Mouse (Mus musculus) brain, embryonic 14.5 days (tissue): Measurements from ENCODE around the gene Rps29.

ENCODE experiments used
- CTCF ChIP-seq: fragments of 200-500 bp; IDR thresholded peaks from 2 replicates; pipeline ENCODE4 v1.5.1; 2012; ENCODE audit warnings: inconsistent platforms, mild to moderate bottlenecking, moderate library complexity, borderline replicate concordance; ENCODE audit not compliant: insufficient read depth, insufficient read length; ENCODE audit errors: extremely low read depth
- POLR2A ChIP-seq: fragments of 200-500 bp; IDR thresholded peaks from 2 replicates; pipeline ENCODE4 v1.6.1; 2012; ENCODE audit warnings: mild to moderate bottlenecking, inconsistent platforms, borderline replicate concordance; ENCODE audit not compliant: poor library complexity, insufficient read depth, insufficient read length, severe bottlenecking; ENCODE audit errors: extremely low read depth

GRCm38 (mm10) chr12:69131981-69132380 is 27.0 kb downstream of the Rps29 start:
- TF ChIP-seq POLR2A: no peak
- peak; percentile 88 for TF ChIP-seq CTCF
